Mouse (Mus musculus) embryonic stem cell, embryonic (primary cell): Measurements from ENCODE around the gene Cd3eap.

ENCODE experiments used
- CTCF ChIA-PET, 4 experiments: fragments of 300-600 bp in 2 of 4; fragments of 350-600 bp in 2 of 4; sonication (Branson Sonifier 250); formaldehyde crosslinking; loops; one replicate each; lab custom pipeline; 2022; ENCODE audit warnings: inconsistent platforms in 2 of 4; lab: Charles Lee
- POLR2A ChIA-PET, 4 experiments: fragments of 300-600 bp in 2 of 4; fragments of 350-600 bp in 2 of 4; sonication (Branson Sonifier 250); formaldehyde crosslinking; loops; one replicate each; lab custom pipeline; 2022; ENCODE audit warnings: antibody characterized with exemption in 4 of 4, inconsistent platforms in 1 of 4; lab: Charles Lee

The Cd3eap gene

GRCm38 (mm10) chr7:19327782-19328181 lies 31.5 kb downstream of the Cd3eap start:
- CTCF ChIA-PET = interaction anchor here (0.6 to 4.0 kb wide), 10 partner anchors 15 to 172 kb away, joined by 3 to 25 read pairs (median 5); partner anchors contain the start of genes Ercc1 (in 1 of the 4) and Fosb (in 1 of the 4)

GRCm38 (mm10) chr7:19327128-19327527 lies 32.2 kb downstream of the Cd3eap start:
- CTCF ChIA-PET = interaction anchor here (0.6 to 4.0 kb wide), 19 partner anchors 15 to 228 kb away, joined by 3 to 25 read pairs (median 5); partner anchors contain the start of genes Cd3eap (in 1 of the 4), Ercc1 (in 1 of the 4), Fosb (in 1 of the 4) and Ppp1r13l (in 1 of the 4)
- POLR2A ChIA-PET = interaction anchor here (0.6 to 2.9 kb wide), 19 partner anchors 12 to 246 kb away, joined by 3 to 29 read pairs (median 4); partner anchors contain the start of genes Fosb (in 3 of the 4) and Ercc1 (in 2 of the 4)

More at GRCm38 (mm10) chr7:19327782-19328181, 31.5 kb downstream of the Cd3eap start:
- POLR2A ChIA-PET = interaction anchor here (0.7 to 2.9 kb wide), 10 partner anchors 17 to 163 kb away, joined by 3 to 29 read pairs (median 5); partner anchors contain the start of genes Fosb (in 2 of the 4) and Ercc1 (in 1 of the 4)

- ChIA-PET CTCF (interaction anchor here (0.6 to 4.0 kb wide), 20 partner anchors 16 to 253 kb away, joined by 3 to 25 read pairs (median 4); partner anchors contain the start of genes Cd3eap (in 1 of the 4), Ercc1 (in 1 of the 4), Fosb (in 1 of the 4) and Ppp1r13l (in 1 of the 4)), POLR2A (interaction anchor here (0.6 to 2.9 kb wide), 27 partner anchors 11 to 253 kb away, joined by 3 to 29 read pairs (median 4); partner anchors contain the start of genes Fosb (in 3 of the 4), Ercc1 (in 2 of the 4), Cd3eap (in 1 of the 4) and Ppp1r13l (in 1 of the 4))
Observed at GRCm38 (mm10) chr7:19326359-19326758, 32.9 kb downstream of the Cd3eap start.

GRCm38 (mm10) chr7:19325262-19326199 lies 33.8 kb downstream of the Cd3eap start:
- CTCF ChIA-PET = interaction anchor here (0.7 to 4.0 kb wide), 13 partner anchors 16 to 253 kb away, joined by 3 to 25 read pairs (median 5); partner anchors contain the start of genes Ercc1 (in 1 of the 4) and Fosb (in 1 of the 4)
- POLR2A ChIA-PET = interaction anchor here (0.6 to 2.9 kb wide), 22 partner anchors 10 to 247 kb away, joined by 3 to 29 read pairs (median 5); partner anchors contain the start of genes Fosb (in 3 of the 4), Ercc1 (in 2 of the 4), Cd3eap (in 1 of the 4) and Ppp1r13l (in 1 of the 4)

GRCm38 (mm10) chr7:19324221-19324620 lies 35.1 kb downstream of the Cd3eap start:
- CTCF ChIA-PET = no interaction called here

GRCm38 (mm10) chr7:19322489-19322888 lies 36.8 kb downstream of the Cd3eap start:
- POLR2A ChIA-PET = interaction anchor here in 3 of 4 experiments (0.6 to 1.6 kb wide), 8 partner anchors 11 to 394 kb away, joined by 3 to 4 read pairs (median 3); partner anchors contain the start of gene Fosb (in 1 of the 3)
- CTCF ChIA-PET = interaction anchor here in 2 of 4 experiments (1.1 to 2.0 kb wide), 2 partner anchors 13 to 20 kb away, joined by 3 to 5 read pairs; partner anchors contain the start of gene Fosb (in 1 of the 2)

More at GRCm38 (mm10) chr7:19324221-19324620, 35.1 kb downstream of the Cd3eap start:
- POLR2A ChIA-PET = interaction anchor here in 2 of 4 experiments (0.6 to 1.2 kb wide), 2 partner anchors 15 to 228 kb away, joined by 3 to 4 read pairs; partner anchors contain the start of gene Fosb (in 1 of the 2)

- CTCF ChIA-PET = interaction anchor here in 1 of 4 experiments (2.0 kb wide), 1 partner anchor 21 kb away, joined by 5 read pairs; no protein-coding TSS in a partner anchor
Observed at GRCm38 (mm10) chr7:19321464-19321863, 37.8 kb downstream of the Cd3eap start.

GRCm38 (mm10) chr7:19320637-19321036 lies 38.6 kb downstream of the Cd3eap start:
- POLR2A ChIA-PET = interaction anchor here in 3 of 4 experiments (0.7 to 1.2 kb wide), 9 partner anchors 10 to 48 kb away, joined by 3 to 24 read pairs (median 3); partner anchors contain the start of genes Fosb (in 3 of the 3), Cd3eap (in 1 of the 3), Ercc1 (in 1 of the 3) and Ppp1r13l (in 1 of the 3)
- CTCF ChIA-PET = interaction anchor here in 2 of 4 experiments (0.6 to 1.0 kb wide), 5 partner anchors 10 to 81 kb away, joined by 3 read pairs; no protein-coding TSS in a partner anchor

More at GRCm38 (mm10) chr7:19321464-19321863, 37.8 kb downstream of the Cd3eap start:
- POLR2A ChIA-PET = interaction anchor here in 2 of 4 experiments (1.1 to 1.6 kb wide), 2 partner anchors 11 to 13 kb away, joined by 3 to 4 read pairs; partner anchors contain the start of gene Fosb (in 1 of the 2)

GRCm38 (mm10) chr7:19319906-19320305 lies 39.4 kb downstream of the Cd3eap start:
- ChIA-PET CTCF (interaction anchor here in 2 of 4 experiments (0.6 to 1.0 kb wide), 5 partner anchors 9 to 80 kb away, joined by 3 read pairs; no protein-coding TSS in a partner anchor), POLR2A (interaction anchor here in 3 of 4 experiments (0.7 to 1.2 kb wide), 9 partner anchors 10 to 47 kb away, joined by 3 to 24 read pairs (median 3); partner anchors contain the start of genes Fosb (in 3 of the 3), Cd3eap (in 1 of the 3), Ercc1 (in 1 of the 3) and Ppp1r13l (in 1 of the 3))

- CTCF ChIA-PET = interaction anchor here in 1 of 4 experiments (1.0 kb wide), 1 partner anchor 18 kb away, joined by 3 read pairs; no protein-coding TSS in a partner anchor
- POLR2A ChIA-PET = interaction anchor here in 3 of 4 experiments (0.9 to 1.1 kb wide), 6 partner anchors 9 to 40 kb away, joined by 3 to 24 read pairs (median 6); partner anchors contain the start of genes Fosb (in 3 of the 3), Cd3eap (in 1 of the 3) and Ppp1r13l (in 1 of the 3)
Observed at GRCm38 (mm10) chr7:19319458-19319857, 39.8 kb downstream of the Cd3eap start.

GRCm38 (mm10) chr7:19318676-19319075 lies 40.6 kb downstream of the Cd3eap start:
- POLR2A ChIA-PET = interaction anchor here in 3 of 4 experiments (0.7 to 1.5 kb wide), 4 partner anchors 8 to 36 kb away, joined by 3 to 6 read pairs (median 4); partner anchors contain the start of gene Fosb (in 1 of the 3)
- CTCF ChIA-PET = interaction anchor here in 2 of 4 experiments (0.5 to 0.7 kb wide), 2 partner anchors 27 to 62 kb away, joined by 3 read pairs; no protein-coding TSS in a partner anchor

- ChIA-PET CTCF (interaction anchor here in 1 of 4 experiments (0.5 to 1.0 kb wide), 2 partner anchors 25 to 62 kb away, joined by 3 read pairs; no protein-coding TSS in a partner anchor), POLR2A (interaction anchor here in 2 of 4 experiments (1.1 to 1.5 kb wide), 3 partner anchors 8 to 14 kb away, joined by 4 to 6 read pairs (median 5); partner anchors contain the start of gene Fosb (in 1 of the 2))
Observed at GRCm38 (mm10) chr7:19318201-19318600, 41.1 kb downstream of the Cd3eap start.

GRCm38 (mm10) chr7:19316451-19317161 lies 42.7 kb downstream of the Cd3eap start:
- POLR2A ChIA-PET = interaction anchor here in 1 of 4 experiments (0.5 to 1.2 kb wide), 2 partner anchors 8 to 449 kb away, joined by 4 to 5 read pairs; no protein-coding TSS in a partner anchor
- CTCF ChIA-PET = interaction anchor here in 2 of 4 experiments (0.7 to 1.2 kb wide), 4 partner anchors 30 to 274 kb away, joined by 3 to 4 read pairs (median 3); no protein-coding TSS in a partner anchor

- ChIA-PET POLR2A (no interaction called here), CTCF (no interaction called here)
Observed at GRCm38 (mm10) chr7:19314033-19314432, 45.2 kb downstream of the Cd3eap start.

- POLR2A ChIA-PET = interaction anchor here in 1 of 4 experiments (1.4 to 4.5 kb wide), 2 partner anchors 11 to 49 kb away, joined by 3 to 43 read pairs; partner anchors contain the start of genes Cd3eap and Ppp1r13l
Observed at GRCm38 (mm10) chr7:19311991-19312390, 47.3 kb downstream of the Cd3eap start.

More at GRCm38 (mm10) chr7:19311991-19312390, 47.3 kb downstream of the Cd3eap start:
- CTCF ChIA-PET = interaction anchor here in 2 of 4 experiments (0.5 to 1.2 kb wide), 2 partner anchors 28 to 32 kb away, joined by 3 to 4 read pairs; no protein-coding TSS in a partner anchor
